Mouse (Mus musculus) MEL (cell line): ENCODE data around the gene Gstt2.

Source experiments
- CTCF ChIP-seq, 3 experiments: IDR thresholded peaks in 2 of 3; conservative IDR thresholded peaks in 1 of 3; 2 replicates each; pipeline ENCODE4 v1.5.1; 2011 to 2012; ENCODE audit warnings: low read length in 3 of 3, low read depth in 2 of 3, mild to moderate bottlenecking in 2 of 3, improper control_type of control experiment in 1 of 3, inconsistent platforms in 1 of 3, mixed read lengths in 1 of 3, moderate library complexity in 1 of 3; ENCODE audit not compliant: control insufficient read depth in 1 of 3, insufficient read depth in 1 of 3, poor library complexity in 1 of 3, severe bottlenecking in 1 of 3
- EP300 ChIP-seq, 2 experiments: IDR thresholded peaks; 2 replicates each; pipeline ENCODE4 v1.6.1; 2011; ENCODE audit warnings: improper control_type of control experiment in 2 of 2, low read length in 2 of 2, low read depth in 1 of 2, mild to moderate bottlenecking in 1 of 2
- HCFC1 ChIP-seq: IDR thresholded peaks from 2 replicates; pipeline ENCODE4 v1.6.1; 2012; ENCODE audit warnings: low read depth, mild to moderate bottlenecking, inconsistent platforms, low read length, improper control_type of control experiment, moderate library complexity
- MAX ChIP-seq: IDR thresholded peaks from 2 replicates; pipeline ENCODE4 v1.6.1; 2011; ENCODE audit warnings: low read length, improper control_type of control experiment
- MAZ ChIP-seq: IDR thresholded peaks from 2 replicates; pipeline ENCODE4 v1.6.1; 2012; ENCODE audit warnings: low read depth, mild to moderate bottlenecking, inconsistent platforms, low read length, improper control_type of control experiment
- MEF2A ChIP-seq: IDR thresholded peaks from 2 replicates; pipeline ENCODE4 v1.6.1; 2014; ENCODE audit warnings: low read depth, mild to moderate bottlenecking, inconsistent platforms, low read length, improper control_type of control experiment; ENCODE audit not compliant: poor library complexity, insufficient replicate concordance, severe bottlenecking; ENCODE audit errors: extremely low read depth
- POLR2A ChIP-seq, 2 experiments: IDR thresholded peaks; 2 replicates each; pipeline ENCODE4 v1.6.1; 2011 to 2012; ENCODE audit warnings: low read length in 2 of 2, mild to moderate bottlenecking in 2 of 2, control low read depth in 1 of 2, improper control_type of control experiment in 1 of 2, low read depth in 1 of 2, moderate library complexity in 1 of 2; ENCODE audit not compliant: control insufficient read depth in 1 of 2, insufficient read depth in 1 of 2, poor library complexity in 1 of 2
- POLR2AphosphoS2 ChIP-seq: IDR thresholded peaks from 2 replicates; pipeline ENCODE4 v1.6.1; 2011; ENCODE audit warnings: low read length, improper control_type of control experiment
- ZMIZ1 ChIP-seq: IDR thresholded peaks from 2 replicates; pipeline ENCODE4 v1.6.1; 2012; ENCODE audit warnings: low read depth, mild to moderate bottlenecking, inconsistent platforms, low read length, improper control_type of control experiment, moderate library complexity

DNA sequence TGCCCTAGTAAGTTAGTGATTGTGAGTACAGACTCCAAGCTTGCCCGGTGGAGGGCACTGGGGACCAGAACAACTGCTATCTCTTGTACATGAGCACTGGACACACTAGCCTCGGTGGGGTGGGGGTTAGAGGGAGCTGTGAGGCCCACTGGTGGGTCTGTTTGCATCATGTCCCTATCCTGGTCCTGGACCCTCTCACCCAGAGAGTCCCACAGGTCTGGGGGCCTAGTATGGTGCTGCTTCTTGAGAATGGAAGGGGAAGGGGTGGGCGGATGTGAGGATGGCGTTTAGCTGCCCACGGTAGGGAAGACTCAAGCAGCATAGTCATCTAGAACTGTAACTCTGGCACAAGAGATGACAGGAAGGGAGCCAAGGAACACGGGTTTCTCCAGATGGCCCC is 17.6 kb upstream of the Gstt2 start:
- TF ChIP-seq MAX (no peak), MAZ (no peak), EP300 (IDR thresholded peaks at IDR 0.05; ENCODE audit: low read depth in 1 of 2, low read length in 2 of 2) (no peak), POLR2A (IDR thresholded peaks at IDR 0.05; ENCODE audit: control insufficient read depth in 1 of 2, insufficient read depth in 1 of 2, low read depth in 1 of 2, low read length in 2 of 2, poor library complexity in 1 of 2) (no peak), HCFC1 (no peak), POLR2AphosphoS2 (no peak), CTCF (IDR thresholded peaks at IDR 0.05 in 2 of 3, conservative IDR thresholded peaks at IDR 0.05 in 1 of 3; ENCODE audit: control insufficient read depth in 1 of 3, insufficient read depth in 1 of 3, low read depth in 2 of 3, low read length in 3 of 3, poor library complexity in 1 of 3, severe bottlenecking in 1 of 3) (no peak), MEF2A (no peak), ZMIZ1 (no peak)
